In genomic region chr15:32433833-32434155, GRCm38 (mm10) we compare ENCODE assay signal across 14 mouse cellular contexts.
A peak's percentile ranks its signal among the peaks of the same experiment; 100 is the strongest.
DNase-seq lines count a peak whose midpoint lies in the region; ATAC-seq and TF ChIP-seq lines count a peak whose summit lies in the region.
"Had no signal": no experiment of that assay in that cellular context is flagged by ENCODE, and none has a peak within 500 bp of the region (broad histone marks: within the 10 kb centered on the region; RNA-seq: fewer than 3 reads in every experiment).

No protein-coding gene starts in this region.

- no peak overlapping the region for H3K27ac ChIP-seq in hindbrain, embryonic 11.5 days (ENCODE audit: low read depth, low read length)
- no peak overlapping the region for H3K27ac ChIP-seq in hindbrain, embryonic 10.5 days
- peak overlapping the region; percentile 82 for H3K27ac ChIP-seq in embryonic facial prominence, embryonic 12.5 days
- H3K27ac ChIP-seq in hindbrain, embryonic 12.5 days = no peak overlapping the region
- H3K27ac ChIP-seq in midbrain, embryonic 13.5 days = no peak overlapping the region
- H3K27ac ChIP-seq in intestine, postnatal 0 days (ENCODE audit: low read depth, low read length) = no peak overlapping the region
- H3K27ac ChIP-seq: heart, embryonic 15.5 days; intestine, embryonic 15.5 days; liver, embryonic 15.5 days had no signal

- no peaks in the 10 kb centered on the region for H3K27me3 ChIP-seq in hindbrain, embryonic 11.5 days (ENCODE audit: control insufficient read depth, insufficient read depth, low read length)
- H3K27me3 ChIP-seq in hindbrain, embryonic 10.5 days (ENCODE audit: insufficient read depth, poor library complexity, severe bottlenecking) = no peaks in the 10 kb centered on the region
- H3K27me3 ChIP-seq in embryonic facial prominence, embryonic 12.5 days = no peaks in the 10 kb centered on the region
- no peaks in the 10 kb centered on the region for H3K27me3 ChIP-seq in hindbrain, embryonic 12.5 days
- H3K27me3 ChIP-seq in midbrain, embryonic 13.5 days = no peaks in the 10 kb centered on the region
- H3K27me3 ChIP-seq in intestine, postnatal 0 days (replicated peaks; ENCODE audit: control insufficient read depth, insufficient read depth, low read length) = no peaks in the 10 kb centered on the region
- H3K27me3 ChIP-seq: heart, embryonic 15.5 days; intestine, embryonic 15.5 days; liver, embryonic 15.5 days had no signal

- no peak for DNase-seq in hindbrain, embryonic 11.5 days (ENCODE audit: low spot score)
- DNase-seq in hindbrain, embryonic 10.5 days (ENCODE audit: low spot score) = no peak
- DNase-seq in heart, postnatal 36 days = no peak
- DNase-seq in left cerebral cortex, postnatal 10 days (ENCODE audit: extremely low spot score in 1 of 2, low spot score in 2 of 2) = no peak
- DNase-seq: adrenal gland, postnatal 14 days; cerebellum, postnatal 36 days; kidney, postnatal 36 days had no signal

- H3K9ac ChIP-seq in hindbrain, embryonic 11.5 days (ENCODE audit: low read depth, low read length) = no peak overlapping the region
- no peak overlapping the region for H3K9ac ChIP-seq in embryonic facial prominence, embryonic 12.5 days
- H3K9ac ChIP-seq in hindbrain, embryonic 12.5 days = no peak overlapping the region
- no peak overlapping the region for H3K9ac ChIP-seq in midbrain, embryonic 13.5 days (replicated peaks)
- no peak overlapping the region for H3K9ac ChIP-seq in intestine, postnatal 0 days (ENCODE audit: low read depth, low read length)
- H3K9ac ChIP-seq: heart, embryonic 15.5 days; intestine, embryonic 15.5 days; liver, embryonic 15.5 days had no signal

- H3K9me3 ChIP-seq in hindbrain, embryonic 11.5 days (ENCODE audit: control insufficient read depth, low read length) = no peaks in the 10 kb centered on the region
- no peaks in the 10 kb centered on the region for H3K9me3 ChIP-seq in hindbrain, embryonic 10.5 days
- no peaks in the 10 kb centered on the region for H3K9me3 ChIP-seq in embryonic facial prominence, embryonic 12.5 days
- no peaks in the 10 kb centered on the region for H3K9me3 ChIP-seq in hindbrain, embryonic 12.5 days (replicated peaks)
- no peaks in the 10 kb centered on the region for H3K9me3 ChIP-seq in midbrain, embryonic 13.5 days
- H3K9me3 ChIP-seq in intestine, postnatal 0 days (ENCODE audit: control insufficient read depth) = no peaks in the 10 kb centered on the region
- H3K9me3 ChIP-seq: heart, embryonic 15.5 days; intestine, embryonic 15.5 days; liver, embryonic 15.5 days had no signal

- no peak overlapping the region for H3K4me2 ChIP-seq in hindbrain, embryonic 11.5 days (replicated peaks; ENCODE audit: low read depth, low read length)
- peak overlapping the region; percentile 26; the same call in 1 of the 2 replicates for H3K4me2 ChIP-seq in embryonic facial prominence, embryonic 12.5 days (replicated peaks)
- no peak overlapping the region for H3K4me2 ChIP-seq in hindbrain, embryonic 12.5 days (replicated peaks)
- H3K4me2 ChIP-seq in midbrain, embryonic 13.5 days (replicated peaks) = no peak overlapping the region
- no peak overlapping the region for H3K4me2 ChIP-seq in intestine, postnatal 0 days (replicated peaks; ENCODE audit: low read depth)
- H3K4me2 ChIP-seq: heart, embryonic 15.5 days; intestine, embryonic 15.5 days; liver, embryonic 15.5 days had no signal

- no peaks in the 10 kb centered on the region for H3K36me3 ChIP-seq in hindbrain, embryonic 11.5 days (ENCODE audit: control insufficient read depth, insufficient read depth, low read length)
- H3K36me3 ChIP-seq in hindbrain, embryonic 10.5 days = no peaks in the 10 kb centered on the region
- no peaks in the 10 kb centered on the region for H3K36me3 ChIP-seq in embryonic facial prominence, embryonic 12.5 days
- no peaks in the 10 kb centered on the region for H3K36me3 ChIP-seq in hindbrain, embryonic 12.5 days
- no peaks in the 10 kb centered on the region for H3K36me3 ChIP-seq in midbrain, embryonic 13.5 days
- H3K36me3 ChIP-seq in intestine, postnatal 0 days (ENCODE audit: control insufficient read depth, insufficient read depth) = no peaks in the 10 kb centered on the region
- H3K36me3 ChIP-seq: heart, embryonic 15.5 days; intestine, embryonic 15.5 days; liver, embryonic 15.5 days had no signal

- intact Hi-C loops in heart, postnatal 36 days (cut with DNase I) = no loop called here
- intact Hi-C loops in left cerebral cortex, postnatal 10 days (cut with DNase I) = loop anchor here (10.0 kb wide), 1 partner anchor 261 kb away; no protein-coding TSS in a partner anchor

- H3K4me1 ChIP-seq in hindbrain, embryonic 11.5 days (replicated peaks; ENCODE audit: control insufficient read depth, insufficient read depth, low read length) = no peaks in the 10 kb centered on the region
- peaks cover 15% of the 10 kb centered on the region for H3K4me1 ChIP-seq in hindbrain, embryonic 10.5 days (replicated peaks)
- peaks cover 20% of the 10 kb centered on the region for H3K4me1 ChIP-seq in embryonic facial prominence, embryonic 12.5 days
- H3K4me1 ChIP-seq in hindbrain, embryonic 12.5 days = peaks cover 5% of the 10 kb centered on the region
- peaks cover 6% of the 10 kb centered on the region for H3K4me1 ChIP-seq in midbrain, embryonic 13.5 days (replicated peaks)
- no peaks in the 10 kb centered on the region for H3K4me1 ChIP-seq in intestine, postnatal 0 days (replicated peaks; ENCODE audit: control insufficient read depth, insufficient read depth, low read length)
- H3K4me1 ChIP-seq: heart, embryonic 15.5 days; intestine, embryonic 15.5 days; liver, embryonic 15.5 days had no signal

- peak; percentile 80 for ATAC-seq in hindbrain, embryonic 11.5 days (ENCODE audit: low FRiP score)
- ATAC-seq in embryonic facial prominence, embryonic 12.5 days (ENCODE audit: insufficient number of reproducible peaks, insufficient read depth, low FRiP score, low TSS enrichment) = no peak
- ATAC-seq in hindbrain, embryonic 12.5 days (ENCODE audit: low FRiP score) = peak; percentile 88
- peak; percentile 87 for ATAC-seq in midbrain, embryonic 13.5 days
- no peak for ATAC-seq in intestine, postnatal 0 days
- ATAC-seq: intestine, embryonic 15.5 days had no signal

- TF ChIP-seq CTCF in intestine, postnatal 0 days (IDR thresholded peaks at IDR 0.05; ENCODE audit: low read depth) = no peak

- H3K4me3 ChIP-seq in hindbrain, embryonic 11.5 days (ENCODE audit: low read depth, low read length) = no peak overlapping the region
- no peak overlapping the region for H3K4me3 ChIP-seq in hindbrain, embryonic 10.5 days
- no peak overlapping the region for H3K4me3 ChIP-seq in embryonic facial prominence, embryonic 12.5 days
- no peak overlapping the region for H3K4me3 ChIP-seq in hindbrain, embryonic 12.5 days
- no peak overlapping the region for H3K4me3 ChIP-seq in midbrain, embryonic 13.5 days (replicated peaks)
- no peak overlapping the region for H3K4me3 ChIP-seq in intestine, postnatal 0 days (ENCODE audit: low read depth, low read length)
- H3K4me3 ChIP-seq: heart, embryonic 15.5 days; intestine, embryonic 15.5 days; liver, embryonic 15.5 days had no signal

Comparison
In these comparisons a context has a peak if more than half of its experiments do, and no peak if none do; other contexts are left out.
1. ATAC-seq: peak in hindbrain, embryonic 11.5 days (single experiment), hindbrain, embryonic 12.5 days (single experiment) and midbrain, embryonic 13.5 days (single experiment); none in embryonic facial prominence, embryonic 12.5 days (single experiment) and intestine, postnatal 0 days (single experiment).